Mouse (Mus musculus): ENCODE data around the gene Kalrn. TPM values are rescaled to one million over a fixed set of nuclear protein-coding genes. Genes with fewer than 3 reads are reported as not detected.

Kalrn gene
- polyA plus RNA-seq, 1 experiment from 2014 or later, result 22.8 TPM

DNA sequence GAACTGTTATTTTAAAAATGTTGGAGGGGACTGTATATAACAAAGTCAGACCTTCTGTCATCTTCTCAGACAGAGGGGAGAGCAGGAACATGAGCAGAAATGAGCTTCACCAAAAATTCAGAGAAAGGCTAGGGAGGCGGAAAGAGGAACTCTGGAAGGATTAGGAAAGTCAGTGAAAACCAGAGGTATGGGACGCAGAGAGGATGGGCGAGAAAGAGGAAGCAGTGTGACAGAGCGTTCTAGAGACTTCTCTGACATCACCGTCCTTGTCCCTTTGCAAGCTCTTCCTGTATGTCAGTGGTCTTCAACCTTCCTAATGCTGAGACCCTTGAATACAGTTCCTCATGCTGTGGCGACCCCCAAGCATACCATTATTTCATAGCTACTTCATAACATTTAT lies 588.0 kb downstream of the Kalrn start:
- Histone ChIP-seq H3K4me3 (no peak overlapping the region), H3K4me1 (0 out of 2 replicates have a peak, but pooled peaks cover 2% of the 10 kb centered on the region), H3K27me3 (ENCODE audit: insufficient read depth, poor library complexity, severe bottlenecking) (0 out of 2 replicates have a peak, but pooled peaks cover 5% of the 10 kb centered on the region), H3K27ac (no peak overlapping the region), H3K36me3 (no peaks in the 10 kb centered on the region), H3K9me3 (no peaks in the 10 kb centered on the region)
- 78% methylated on average over 6 of the region's 6 CpGs for WGBS
- DNase-seq (ENCODE audit: low spot score), result no peak

DNA sequence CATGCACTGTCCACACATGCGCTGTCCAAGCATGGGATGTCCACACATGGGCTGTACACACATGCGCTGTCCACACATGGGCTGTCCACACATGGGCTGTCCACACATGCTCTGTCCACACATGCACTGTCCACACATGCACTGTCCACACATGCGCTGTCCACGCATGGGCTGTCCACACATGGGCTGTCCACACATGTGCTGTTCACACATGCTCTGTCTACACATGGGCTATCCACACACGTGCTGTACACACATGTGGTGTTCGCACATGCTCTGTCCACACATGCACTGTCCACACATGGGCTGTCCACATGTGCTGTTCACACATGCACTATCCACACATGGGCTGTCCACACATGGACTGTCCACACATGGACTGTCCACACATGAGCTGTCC lies 589.6 kb downstream of the Kalrn start:
- Histone ChIP-seq H3K9me3 (no peaks in the 10 kb centered on the region), H3K4me3 (no peak overlapping the region), H3K27ac (no peak overlapping the region), H3K27me3 (ENCODE audit: insufficient read depth, poor library complexity, severe bottlenecking) (no peaks in the 10 kb centered on the region), H3K36me3 (no peaks in the 10 kb centered on the region), H3K4me1 (0 out of 2 replicates have a peak, but pooled peaks cover 2% of the 10 kb centered on the region)
- 95% methylated on average over 6 of the region's 6 CpGs for WGBS
- no peak for DNase-seq (ENCODE audit: low spot score)

GRCm38 (mm10) chr16:33979855-33980254 lies 593.5 kb downstream of the Kalrn start:
- Histone ChIP-seq H3K9me3 (no peaks in the 10 kb centered on the region), H3K27me3 (ENCODE audit: insufficient read depth, poor library complexity, severe bottlenecking) (no peaks in the 10 kb centered on the region), H3K27ac (no peak overlapping the region), H3K4me1 (no peaks in the 10 kb centered on the region), H3K36me3 (no peaks in the 10 kb centered on the region), H3K4me3 (no peak overlapping the region)
- 72% methylated on average over 2 of the region's 2 CpGs for WGBS
- no peak for DNase-seq (ENCODE audit: low spot score)

GRCm38 (mm10) chr16:33967283-33967640 lies 606.1 kb downstream of the Kalrn start:
- no peak for DNase-seq (ENCODE audit: low spot score)
- H3K27me3 ChIP-seq (ENCODE audit: insufficient read depth, poor library complexity, severe bottlenecking), result no peaks in the 10 kb centered on the region
- H3K27ac ChIP-seq, result peak overlapping the region; percentile 93
- 58% methylated on average over 2 of the region's 2 CpGs for WGBS
- H3K36me3 ChIP-seq, result peaks cover 15% of the 10 kb centered on the region
- peaks cover 11% of the 10 kb centered on the region for H3K4me1 ChIP-seq
- no peaks in the 10 kb centered on the region for H3K9me3 ChIP-seq
- peak overlapping the region; percentile 95 for H3K4me3 ChIP-seq

DNA sequence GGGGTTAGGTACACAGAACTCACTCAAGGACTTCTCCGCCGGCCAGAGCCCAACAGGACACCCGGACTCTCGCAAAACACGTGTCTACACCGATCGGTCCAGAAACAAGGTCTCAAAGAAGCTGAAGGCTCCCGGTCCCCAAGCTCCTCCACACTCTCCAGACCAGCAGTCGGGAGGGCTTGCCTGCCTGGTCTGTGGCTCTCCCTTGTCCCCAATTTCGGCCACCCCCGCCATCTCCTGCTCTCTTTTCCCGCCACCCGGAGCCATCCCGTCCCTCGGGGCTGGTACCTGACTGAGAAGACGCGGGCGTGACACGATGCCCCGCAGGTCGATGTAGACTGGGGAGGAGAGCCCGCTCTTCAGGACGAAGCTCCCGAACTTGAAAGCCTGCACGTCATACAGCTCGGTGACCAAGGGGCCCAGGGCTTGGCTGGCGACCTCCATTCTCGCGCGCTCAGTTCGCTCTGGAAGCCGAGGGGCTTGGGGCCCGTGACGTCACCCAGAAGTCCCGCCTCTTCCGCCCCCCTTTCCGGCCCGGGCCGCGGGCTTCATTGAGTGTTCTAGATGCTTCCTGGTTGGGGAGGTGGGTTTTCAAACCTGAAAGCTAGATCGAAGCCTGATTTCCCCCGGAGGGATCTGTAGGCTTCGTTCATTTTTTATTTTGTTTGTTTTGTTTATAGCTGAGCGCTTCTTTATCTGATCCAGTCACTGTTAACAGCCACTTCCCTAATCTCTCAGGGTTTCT lies 606.6 kb downstream of the Kalrn start, which contains the start of gene Umps:
Gene Umps, minus strand, starts transcription at position 501 of the 745 bp plus-strand sequence.
- peak within 1 kb of the TSS; percentile 95 for H3K4me3 ChIP-seq
- no peaks in the 10 kb centered on the region for H3K9me3 ChIP-seq
- no peaks in the 10 kb centered on the region for H3K27me3 ChIP-seq (ENCODE audit: insufficient read depth, poor library complexity, severe bottlenecking)
- DNase-seq (ENCODE audit: low spot score), result peak; percentile 94
- 2% methylated on average over 44 of the region's 44 CpGs for WGBS
- peak within 1 kb of the TSS; percentile 93 for H3K27ac ChIP-seq
- H3K4me1 ChIP-seq, result peaks cover 11% of the 10 kb centered on the region
- peaks cover 20% of the 10 kb centered on the region for H3K36me3 ChIP-seq

GRCm38 (mm10) chr16:33965878-33966537 lies 607.3 kb downstream of the Kalrn start:
- Histone ChIP-seq H3K4me1 (peaks cover 11% of the 10 kb centered on the region), H3K27me3 (ENCODE audit: insufficient read depth, poor library complexity, severe bottlenecking) (no peaks in the 10 kb centered on the region), H3K36me3 (peaks cover 27% of the 10 kb centered on the region), H3K9me3 (no peaks in the 10 kb centered on the region), H3K27ac (peak overlapping the region; percentile 93), H3K4me3 (peak overlapping the region; percentile 95)
- 19% methylated on average over 15 of the region's 15 CpGs for WGBS
- no peak for DNase-seq (ENCODE audit: low spot score)

DNA sequence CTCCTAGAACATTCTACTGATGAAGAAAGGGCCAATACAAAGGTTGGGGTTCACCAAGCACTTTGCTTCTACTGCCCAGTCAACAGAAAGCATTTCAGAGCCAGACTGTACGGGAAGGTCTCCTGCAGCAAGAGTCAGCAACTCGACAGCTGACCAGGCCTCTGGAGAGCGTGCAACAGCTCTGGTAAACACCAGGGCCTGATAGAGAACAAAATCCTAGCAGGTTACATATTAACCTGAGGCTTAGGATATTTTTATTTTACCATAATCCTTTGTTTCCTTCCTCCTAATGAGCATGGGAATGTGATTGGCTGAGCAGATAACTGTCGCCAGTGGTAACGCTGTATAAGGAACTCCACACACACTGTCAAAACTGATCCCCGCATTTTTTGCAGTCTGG lies 609.8 kb downstream of the Kalrn start:
- no peak for DNase-seq (ENCODE audit: low spot score)
- H3K27me3 ChIP-seq (ENCODE audit: insufficient read depth, poor library complexity, severe bottlenecking), result no peaks in the 10 kb centered on the region
- no peak overlapping the region for H3K27ac ChIP-seq
- peaks cover 11% of the 10 kb centered on the region for H3K4me1 ChIP-seq
- 89% methylated on average over 6 of the region's 6 CpGs for WGBS
- H3K9me3 ChIP-seq, result no peaks in the 10 kb centered on the region
- no peak overlapping the region for H3K4me3 ChIP-seq
- peaks cover 52% of the 10 kb centered on the region for H3K36me3 ChIP-seq

GRCm38 (mm10) chr16:33954793-33955192 lies 618.5 kb downstream of the Kalrn start:
- no peak overlapping the region for H3K27ac ChIP-seq
- H3K36me3 ChIP-seq, result peaks cover 70% of the 10 kb centered on the region
- H3K4me3 ChIP-seq, result no peak overlapping the region
- no peaks in the 10 kb centered on the region for H3K4me1 ChIP-seq
- H3K9me3 ChIP-seq, result no peaks in the 10 kb centered on the region
- no peaks in the 10 kb centered on the region for H3K27me3 ChIP-seq (ENCODE audit: insufficient read depth, poor library complexity, severe bottlenecking)
- DNase-seq (ENCODE audit: low spot score), result no peak
- 98% methylated on average over 1 of the region's 1 CpGs for WGBS

GRCm38 (mm10) chr16:33953008-33953407 lies 620.3 kb downstream of the Kalrn start:
- peaks cover 61% of the 10 kb centered on the region for H3K36me3 ChIP-seq
- H3K4me3 ChIP-seq, result no peak overlapping the region
- H3K4me1 ChIP-seq, result no peaks in the 10 kb centered on the region
- 80% methylated on average over 4 of the region's 4 CpGs for WGBS
- H3K27ac ChIP-seq, result no peak overlapping the region
- H3K9me3 ChIP-seq, result no peaks in the 10 kb centered on the region
- no peak for DNase-seq (ENCODE audit: low spot score)
- H3K27me3 ChIP-seq (ENCODE audit: insufficient read depth, poor library complexity, severe bottlenecking), result no peaks in the 10 kb centered on the region

DNA sequence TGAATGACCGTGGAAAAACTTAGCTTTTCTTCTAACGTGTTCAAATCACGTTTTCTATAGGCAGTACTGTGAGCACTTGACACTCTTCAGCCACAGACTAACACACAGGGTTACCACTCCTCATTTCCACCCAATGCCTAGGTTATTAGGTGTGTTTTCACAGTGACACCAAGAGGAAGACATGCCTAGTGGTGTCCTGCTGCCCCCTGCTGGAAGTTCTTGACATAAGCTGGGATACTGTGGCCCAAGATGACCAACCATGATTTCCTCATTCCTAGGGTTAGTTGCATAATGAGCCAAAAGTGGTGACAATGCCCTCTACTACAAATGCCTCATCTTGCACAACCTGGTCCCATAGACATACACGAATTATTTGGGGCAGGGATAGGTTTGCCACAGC lies 622.5 kb downstream of the Kalrn start:
- H3K27me3 ChIP-seq (ENCODE audit: insufficient read depth, poor library complexity, severe bottlenecking), result no peaks in the 10 kb centered on the region
- peaks cover 44% of the 10 kb centered on the region for H3K36me3 ChIP-seq
- DNase-seq (ENCODE audit: low spot score), result peak; percentile 90
- no peaks in the 10 kb centered on the region for H3K9me3 ChIP-seq
- H3K27ac ChIP-seq, result no peak overlapping the region
- WGBS, result 32% methylated on average over 4 of the region's 4 CpGs
- H3K4me1 ChIP-seq, result peaks cover 9% of the 10 kb centered on the region
- H3K4me3 ChIP-seq, result no peak overlapping the region

GRCm38 (mm10) chr16:33950386-33950785 lies 622.9 kb downstream of the Kalrn start:
- H3K27ac ChIP-seq, result no peak overlapping the region
- no peak overlapping the region for H3K4me3 ChIP-seq
- DNase-seq (ENCODE audit: low spot score), result no peak
- H3K36me3 ChIP-seq, result peaks cover 40% of the 10 kb centered on the region
- WGBS, result 78% methylated on average over 6 of the region's 6 CpGs
- no peaks in the 10 kb centered on the region for H3K27me3 ChIP-seq (ENCODE audit: insufficient read depth, poor library complexity, severe bottlenecking)
- H3K4me1 ChIP-seq, result peaks cover 12% of the 10 kb centered on the region
- no peaks in the 10 kb centered on the region for H3K9me3 ChIP-seq

- 81% methylated on average over 17 of the region's 17 CpGs for WGBS
- Histone ChIP-seq H3K9me3 (no peaks in the 10 kb centered on the region), H3K36me3 (peaks cover 15% of the 10 kb centered on the region; the same call in 1 of the 2 replicates)
Measured at GRCm38 (mm10) chr16:33947664-33948571, 625.4 kb downstream of the Kalrn start.

More at GRCm38 (mm10) chr16:33947664-33948571, 625.4 kb downstream of the Kalrn start:
- no peak overlapping the region for H3K27ac ChIP-seq
- H3K27me3 ChIP-seq (ENCODE audit: insufficient read depth, poor library complexity, severe bottlenecking), result no peaks in the 10 kb centered on the region
- no peak overlapping the region for H3K4me3 ChIP-seq
- DNase-seq (ENCODE audit: low spot score), result no peak
- peaks cover 28% of the 10 kb centered on the region for H3K4me1 ChIP-seq

Data from heart, embryonic 10.5 days (tissue).